Mouse (Mus musculus): ENCODE results near the gene Arsg.

The Arsg gene

GRCm38 (mm10) chr11:109494890-109495770 lies 22.0 kb downstream of the Arsg start:
- in situ Hi-C loops (cut with MboI): no loop called here

- in situ Hi-C loops (cut with MboI): no loop called here
These were observed 22.7 kb downstream of the Arsg start for GRCm38 (mm10) chr11:109495771-109496474.

- in situ Hi-C loops (cut with MboI): no loop called here
These were observed 23.4 kb downstream of the Arsg start for GRCm38 (mm10) chr11:109496475-109496993.

DNA sequence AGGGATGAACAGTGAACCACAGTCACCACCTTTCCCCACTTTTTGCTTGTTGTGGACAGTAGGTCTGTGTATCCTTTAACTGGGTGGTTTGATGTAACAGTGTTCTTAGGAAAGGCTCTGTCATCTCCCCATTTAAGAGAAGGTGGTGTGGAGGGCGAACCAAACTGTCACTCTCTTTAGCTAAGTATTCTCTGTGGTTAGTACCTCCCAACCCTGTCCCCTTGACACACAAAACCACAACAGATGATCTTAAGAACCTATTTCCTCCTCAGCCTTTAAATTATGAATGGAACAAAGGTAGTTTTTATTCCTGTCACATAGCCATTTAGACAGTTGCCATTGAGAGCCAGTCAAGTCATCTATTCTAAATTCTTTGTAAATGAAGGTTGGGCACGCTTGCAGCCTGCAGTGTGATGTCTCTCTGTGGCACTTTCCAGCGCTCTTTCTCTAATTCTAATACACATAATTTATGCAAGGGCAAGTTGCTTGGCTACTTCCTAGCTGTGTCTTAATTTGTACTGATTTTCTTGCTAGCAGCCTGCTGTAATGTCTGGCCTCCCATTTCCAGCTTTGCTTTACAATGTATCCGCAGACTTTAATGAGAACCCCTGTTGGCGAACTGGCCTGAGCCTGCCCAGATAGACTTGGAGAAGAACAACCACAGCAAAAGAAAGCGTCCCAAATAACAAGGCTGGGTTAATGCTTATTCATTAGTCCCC lies 24.0 kb downstream of the Arsg start:
- in situ Hi-C loops (cut with MboI): no loop called here

DNA sequence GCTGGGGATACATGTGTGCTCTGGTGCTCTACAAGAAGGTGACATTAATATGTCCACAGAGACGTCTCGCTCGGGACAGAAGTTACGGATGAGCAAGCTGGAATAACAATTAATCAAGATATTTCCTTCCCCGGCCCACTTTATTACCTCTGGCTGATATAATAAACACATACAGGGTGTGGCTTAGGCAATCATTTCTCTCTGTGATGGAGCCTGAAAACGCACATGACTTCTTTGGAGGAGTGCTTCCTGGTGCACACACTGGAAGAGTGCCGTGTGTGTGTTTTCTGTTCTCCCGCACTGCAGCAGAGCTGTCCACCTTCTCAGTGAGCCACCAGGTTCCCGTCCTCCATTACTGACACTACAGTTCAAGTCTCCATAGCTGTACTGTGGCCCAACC lies 24.8 kb downstream of the Arsg start:
- in situ Hi-C loops (cut with MboI): no loop called here

GRCm38 (mm10) chr11:109500206-109500605 lies 27.0 kb downstream of the Arsg start:
- in situ Hi-C loops (cut with MboI): no loop called here

DNA sequence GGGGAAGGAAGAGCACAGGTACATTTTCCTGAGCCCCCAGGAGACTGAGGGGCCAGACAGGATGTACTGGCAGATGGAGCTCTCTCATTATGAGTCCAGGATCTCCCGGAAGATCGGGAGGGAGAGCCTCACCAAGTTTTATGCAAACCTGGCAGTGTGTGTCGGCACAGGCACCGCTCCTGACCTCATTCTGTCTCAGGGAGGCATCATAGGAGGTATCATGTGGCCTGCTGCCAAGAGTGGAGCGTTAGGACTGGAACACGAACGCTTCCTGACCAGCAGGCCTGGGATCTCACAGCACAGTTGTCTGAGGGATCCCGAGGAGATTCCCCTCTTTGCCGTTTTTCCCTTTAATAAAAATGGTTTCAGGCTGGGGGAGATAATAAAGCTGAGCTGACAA lies 31.8 kb downstream of the Arsg start:
- in situ Hi-C loops (cut with MboI): no loop called here

GRCm38 (mm10) chr11:109505823-109506222 lies 32.6 kb downstream of the Arsg start:
- in situ Hi-C loops (cut with MboI): no loop called here

DNA sequence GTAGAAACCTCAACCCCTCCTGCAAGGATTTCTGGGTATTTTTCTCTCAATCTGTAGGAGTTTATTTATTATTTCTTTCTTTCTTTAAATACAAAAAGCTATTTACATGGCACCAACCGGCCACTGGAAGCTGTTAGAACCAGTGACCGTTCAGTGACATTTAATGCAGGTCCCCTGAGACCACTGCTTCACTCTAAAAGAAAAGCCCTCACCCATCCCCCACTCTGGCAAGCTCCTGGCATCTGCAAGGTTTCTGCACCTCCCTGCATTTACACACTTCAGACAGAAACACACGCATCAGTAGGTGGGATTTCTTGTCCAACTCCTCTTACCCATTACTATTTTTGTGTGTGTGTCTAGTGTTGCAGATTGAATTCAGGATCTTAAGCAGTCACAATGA lies 33.9 kb downstream of the Arsg start:
- in situ Hi-C loops (cut with MboI): no loop called here

DNA sequence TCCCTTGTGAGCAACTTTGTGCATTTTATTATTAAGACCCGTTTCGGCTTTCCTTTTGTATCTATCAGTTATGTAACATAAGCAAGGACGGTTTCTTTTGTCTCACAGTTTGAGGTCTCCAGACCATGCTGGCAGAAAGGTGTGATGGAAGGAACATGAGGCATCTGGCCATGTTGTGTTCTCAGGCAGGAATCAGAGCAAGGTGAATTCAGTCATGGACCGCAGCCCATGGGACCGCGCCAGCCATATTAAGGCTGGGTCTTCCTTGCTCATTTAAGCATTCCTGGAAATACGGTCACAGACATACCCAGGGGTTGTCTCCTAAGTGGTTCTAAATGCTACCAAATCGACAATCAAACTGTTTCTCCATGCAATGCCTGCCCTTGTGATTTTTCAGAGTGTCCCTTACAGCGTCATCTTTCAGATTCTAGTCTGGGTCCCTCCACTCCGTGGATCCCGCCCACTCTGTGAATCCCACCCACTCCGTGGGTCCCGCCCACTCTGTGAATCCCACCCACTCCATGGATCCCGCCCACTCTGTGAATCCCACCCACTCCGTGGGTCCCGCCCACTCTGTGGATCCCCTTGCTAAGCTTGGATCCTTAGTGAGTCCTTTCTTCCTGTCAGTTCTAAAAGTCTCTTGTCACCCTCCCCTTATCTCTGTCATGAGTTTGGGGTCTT lies 40.0 kb downstream of the Arsg start:
- in situ Hi-C loops (cut with MboI): no loop called here

DNA sequence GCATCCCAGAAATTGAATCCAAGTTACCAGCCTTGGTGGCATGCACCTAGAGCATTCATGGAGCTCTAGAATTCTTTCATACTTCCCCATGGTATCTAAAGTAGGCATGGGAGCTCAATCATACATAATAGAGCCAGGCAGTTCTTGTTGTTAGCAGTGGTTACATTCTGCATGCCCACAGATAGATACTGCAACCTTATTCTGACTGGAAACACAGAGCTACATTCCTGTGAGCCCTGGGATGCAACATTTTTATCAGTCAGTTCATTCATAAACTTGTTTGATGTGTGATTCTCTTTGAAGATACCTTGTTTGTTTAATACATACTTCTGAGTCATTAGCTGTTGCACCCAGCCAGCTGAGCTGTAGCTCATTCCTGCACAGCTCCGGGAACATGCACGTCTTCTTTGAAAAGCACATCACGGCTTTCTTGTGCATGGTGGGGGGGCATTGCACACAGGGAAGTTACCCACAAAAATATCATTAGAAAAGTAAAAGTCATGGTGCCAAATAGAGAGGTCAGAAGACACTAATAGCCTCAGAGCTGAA lies 41.0 kb downstream of the Arsg start:
- in situ Hi-C loops (cut with MboI): no loop called here

GRCm38 (mm10) chr11:109517330-109517729 lies 44.2 kb downstream of the Arsg start:
- in situ Hi-C loops (cut with MboI): no loop called here

DNA sequence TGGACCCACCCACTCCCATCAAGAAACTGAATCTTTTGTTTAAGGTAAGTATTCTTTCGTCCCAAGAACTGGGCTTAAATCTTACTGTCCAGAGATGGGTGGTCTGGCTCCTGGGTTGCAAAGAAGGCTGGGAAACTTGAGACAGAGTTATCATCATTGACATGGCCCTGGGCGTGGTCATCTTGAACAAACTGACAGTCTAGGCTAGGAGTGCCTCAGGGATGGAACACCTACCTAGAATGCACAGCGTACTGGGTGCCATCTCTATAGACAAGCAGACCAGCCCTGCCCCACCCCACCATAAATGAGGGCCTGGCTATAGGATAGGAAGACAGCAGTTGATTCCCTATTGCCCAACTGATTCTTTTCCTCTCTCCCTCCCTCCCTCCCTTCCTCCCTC lies 44.6 kb downstream of the Arsg start:
- in situ Hi-C loops (cut with MboI): no loop called here

DNA sequence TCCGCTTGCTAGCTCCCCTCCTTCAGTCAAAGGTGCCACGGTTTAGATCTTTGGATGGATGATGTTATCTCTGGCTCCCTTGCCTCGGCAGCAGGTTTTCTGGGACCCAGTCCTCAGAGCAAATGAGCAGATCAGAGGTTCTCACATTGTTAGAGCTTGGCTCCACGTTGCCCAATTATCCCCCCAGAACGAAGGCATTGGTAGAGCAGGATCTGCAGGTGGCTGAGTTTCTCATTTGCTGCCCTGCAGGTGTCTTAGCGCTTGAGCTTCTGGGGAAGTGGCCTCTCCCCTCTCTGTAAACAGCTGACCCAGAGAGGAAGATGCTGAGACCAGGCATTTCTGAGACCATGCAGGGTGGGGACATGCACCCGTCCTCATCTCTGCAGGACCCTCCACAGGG lies 47.8 kb downstream of the Arsg start:
- in situ Hi-C loops (cut with MboI): no loop called here

DNA sequence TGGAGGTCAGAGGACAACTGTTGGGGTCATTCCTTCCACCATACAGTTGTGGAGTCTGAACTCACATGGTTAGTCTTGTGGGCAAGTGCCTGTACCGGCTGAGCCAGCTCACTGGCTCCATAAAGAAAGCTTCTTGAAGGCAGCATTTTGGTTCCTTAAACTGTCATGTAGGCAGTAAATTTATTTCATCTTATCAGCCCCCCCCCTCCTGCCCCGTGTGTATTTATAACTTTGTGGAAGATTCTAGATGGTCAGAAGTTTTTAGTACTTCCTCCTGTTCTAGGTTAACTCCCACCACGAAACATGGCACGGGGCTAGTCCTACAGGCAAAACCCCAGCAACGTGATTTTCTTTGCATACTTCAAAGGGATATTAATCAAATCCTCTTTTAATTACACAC lies 51.7 kb downstream of the Arsg start:
- in situ Hi-C loops (cut with MboI): no loop called here

DNA sequence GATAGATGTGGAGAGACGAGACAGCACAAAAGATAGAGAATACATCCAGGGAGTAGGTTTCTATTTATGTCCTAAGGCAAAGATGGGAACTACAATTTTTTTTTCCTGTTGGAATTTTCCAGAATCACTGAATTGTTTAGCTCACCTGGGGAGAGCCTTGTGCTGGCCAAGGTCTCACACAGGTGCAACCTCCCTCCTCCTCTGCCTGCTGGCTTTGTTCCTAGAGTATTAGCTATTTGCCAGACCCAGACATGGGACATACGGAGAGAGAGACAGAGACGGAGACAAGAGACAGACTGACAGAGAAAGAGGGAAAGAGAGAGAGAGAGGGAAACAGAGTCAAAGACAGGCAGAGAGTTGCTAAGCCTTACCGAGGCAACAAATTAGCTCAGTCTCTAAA lies 52.4 kb downstream of the Arsg start:
- in situ Hi-C loops (cut with MboI): no loop called here

DNA sequence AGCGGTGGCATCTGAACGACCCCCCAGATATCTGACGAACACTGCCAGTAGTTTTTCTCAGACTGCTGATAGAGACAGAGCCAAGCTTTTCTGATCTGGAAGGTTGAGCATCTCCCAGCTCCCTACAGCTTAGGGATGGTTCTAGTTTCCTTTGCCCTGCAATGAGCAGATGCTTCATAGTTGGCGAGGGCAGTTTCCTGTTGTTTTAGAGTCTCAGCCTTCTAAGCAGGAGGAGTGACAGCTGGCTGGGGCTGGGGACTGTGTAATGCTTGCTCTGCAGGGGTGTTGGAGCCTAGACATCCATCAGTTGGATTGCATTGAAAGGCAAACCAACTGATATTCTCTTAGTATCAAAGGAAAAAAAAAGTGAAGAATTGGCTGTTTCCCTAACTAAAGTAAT lies 56.9 kb downstream of the Arsg start:
- in situ Hi-C loops (cut with MboI): no loop called here

- in situ Hi-C loops (cut with MboI): no loop called here
These were observed 62.8 kb downstream of the Arsg start for GRCm38 (mm10) chr11:109535966-109536365.

GRCm38 (mm10) chr11:109536939-109537338 lies 63.8 kb downstream of the Arsg start:
- in situ Hi-C loops (cut with MboI): no loop called here

GRCm38 (mm10) chr11:109539290-109539689 lies 66.1 kb downstream of the Arsg start:
- in situ Hi-C loops (cut with MboI): no loop called here

DNA sequence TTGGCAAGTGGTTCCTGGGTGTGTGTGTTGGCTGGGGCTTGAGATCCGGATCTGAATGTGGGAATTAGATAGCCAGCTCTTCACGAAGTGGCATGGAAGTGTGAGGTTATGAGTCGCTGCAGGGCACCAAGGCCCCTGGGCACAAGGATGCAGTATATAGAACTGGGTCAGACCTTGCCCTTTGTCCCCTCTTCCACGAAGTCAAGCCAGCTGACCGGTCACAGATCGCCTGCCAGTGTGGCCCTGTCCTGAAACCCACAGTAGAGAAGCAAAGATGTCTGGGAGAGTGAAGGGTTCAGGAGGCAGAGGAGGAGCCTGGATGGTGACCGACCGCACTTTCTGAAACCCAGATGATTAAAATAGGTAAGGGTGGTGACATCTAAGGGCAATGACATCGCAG lies 70.3 kb downstream of the Arsg start:
- in situ Hi-C loops (cut with MboI): no loop called here

DNA sequence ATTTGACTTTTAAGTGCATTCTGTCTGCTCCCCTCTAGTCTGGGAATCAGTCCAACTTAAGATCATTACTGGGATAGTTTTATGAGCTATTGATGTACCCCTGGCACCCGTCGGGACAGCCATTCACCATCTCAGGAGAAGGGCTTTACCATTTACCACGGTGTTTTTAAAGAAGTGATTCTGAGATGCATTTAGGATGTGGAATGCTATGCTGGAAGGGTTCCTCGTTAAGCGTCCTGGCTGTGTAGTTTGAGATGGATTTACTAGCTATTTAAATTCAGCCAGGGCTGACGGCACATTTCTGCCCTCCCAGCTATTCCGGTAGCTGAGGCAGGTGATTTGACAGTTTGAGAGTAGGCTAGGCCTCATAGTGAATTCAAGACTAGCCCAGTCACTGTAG lies 71.3 kb downstream of the Arsg start:
- in situ Hi-C loops (cut with MboI): no loop called here
